Mouse (Mus musculus): ENCODE measurements around the gene Lcn4. TPM values are rescaled to one million over a fixed set of nuclear protein-coding genes. Genes with fewer than 3 reads are reported as not detected.
A peak's percentile ranks its signal among the peaks of the same experiment; 100 is the strongest.

The Lcn4 gene
- total and polyA plus RNA-seq, 3 experiments, result not detected

DNA sequence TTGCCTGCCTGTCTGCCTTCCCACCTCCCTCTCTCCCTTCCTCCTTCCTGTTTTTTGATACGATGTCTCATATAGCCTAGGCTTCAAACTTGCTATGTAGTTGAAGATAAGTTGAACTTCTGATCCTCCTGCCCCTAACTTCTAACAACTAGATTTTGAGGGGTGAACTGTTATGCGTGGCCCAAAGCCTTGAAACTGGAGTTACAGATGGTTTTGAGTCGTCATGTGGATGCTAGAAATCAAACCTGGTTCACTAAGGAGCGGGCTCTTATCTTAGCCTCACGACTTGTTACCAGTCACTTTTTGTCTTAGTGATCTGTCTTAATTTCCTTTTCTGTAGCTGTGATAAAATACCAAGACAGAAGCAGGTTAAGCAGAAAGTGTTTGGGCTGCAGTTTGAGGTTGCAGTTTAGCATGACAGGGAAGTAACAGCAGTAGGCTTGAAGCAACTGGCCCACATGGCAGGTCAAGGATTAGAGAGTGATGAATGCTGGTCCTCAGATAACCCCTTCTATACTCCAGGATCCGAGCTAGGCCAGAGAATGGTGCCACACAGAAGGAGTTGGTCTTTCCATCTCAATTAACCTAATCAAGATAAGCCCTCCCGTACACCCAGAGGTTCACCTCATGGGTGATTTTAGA lies 30.0 kb downstream of the Lcn4 start (continued):
- TF ChIP-seq MAFK (IDR thresholded peaks at IDR 0.05; ENCODE audit: borderline replicate concordance, low read depth, low read length) (no peak), ZC3H11A (IDR thresholded peaks at IDR 0.05; ENCODE audit: low read depth, low read length) (no peak), NRF1 (IDR thresholded peaks at IDR 0.05; ENCODE audit: insufficient read depth, low read depth, low read length, poor library complexity, severe bottlenecking) (no peak), USF2 (IDR thresholded peaks at IDR 0.05; ENCODE audit: borderline replicate concordance in 1 of 2, insufficient read depth in 1 of 2, low read depth in 1 of 2, low read length in 2 of 2) (no peak), CHD2 (IDR thresholded peaks at IDR 0.05; ENCODE audit: low read length) (no peak), SIN3A (IDR thresholded peaks at IDR 0.05; ENCODE audit: low read length) (no peak; the same call in 1 of the 2 replicates), POLR2A (IDR thresholded peaks at IDR 0.05; ENCODE audit: control insufficient read depth in 1 of 2, insufficient read depth in 1 of 2, low read depth in 1 of 2, low read length in 2 of 2, poor library complexity in 1 of 2) (peak in 1 of 2 experiments; percentile 21; a peak in 1 of 4 replicates), RAD21 (IDR thresholded peaks at IDR 0.05; ENCODE audit: low read depth, low read length) (no peak), KAT2A (conservative IDR thresholded peaks at IDR 0.05; ENCODE audit: low read depth, low read length) (no peak), BHLHE40 (IDR thresholded peaks at IDR 0.05; ENCODE audit: borderline replicate concordance, low read depth, low read length) (no peak), JUND (IDR thresholded peaks at IDR 0.05; ENCODE audit: low read depth, low read length) (no peak), ZNF384 (IDR thresholded peaks at IDR 0.05; ENCODE audit: low read depth, low read length) (no peak), ZMIZ1 (IDR thresholded peaks at IDR 0.05; ENCODE audit: low read depth, low read length) (no peak), TAL1 (IDR thresholded peaks at IDR 0.05; ENCODE audit: low read length) (no peak)

DNA sequence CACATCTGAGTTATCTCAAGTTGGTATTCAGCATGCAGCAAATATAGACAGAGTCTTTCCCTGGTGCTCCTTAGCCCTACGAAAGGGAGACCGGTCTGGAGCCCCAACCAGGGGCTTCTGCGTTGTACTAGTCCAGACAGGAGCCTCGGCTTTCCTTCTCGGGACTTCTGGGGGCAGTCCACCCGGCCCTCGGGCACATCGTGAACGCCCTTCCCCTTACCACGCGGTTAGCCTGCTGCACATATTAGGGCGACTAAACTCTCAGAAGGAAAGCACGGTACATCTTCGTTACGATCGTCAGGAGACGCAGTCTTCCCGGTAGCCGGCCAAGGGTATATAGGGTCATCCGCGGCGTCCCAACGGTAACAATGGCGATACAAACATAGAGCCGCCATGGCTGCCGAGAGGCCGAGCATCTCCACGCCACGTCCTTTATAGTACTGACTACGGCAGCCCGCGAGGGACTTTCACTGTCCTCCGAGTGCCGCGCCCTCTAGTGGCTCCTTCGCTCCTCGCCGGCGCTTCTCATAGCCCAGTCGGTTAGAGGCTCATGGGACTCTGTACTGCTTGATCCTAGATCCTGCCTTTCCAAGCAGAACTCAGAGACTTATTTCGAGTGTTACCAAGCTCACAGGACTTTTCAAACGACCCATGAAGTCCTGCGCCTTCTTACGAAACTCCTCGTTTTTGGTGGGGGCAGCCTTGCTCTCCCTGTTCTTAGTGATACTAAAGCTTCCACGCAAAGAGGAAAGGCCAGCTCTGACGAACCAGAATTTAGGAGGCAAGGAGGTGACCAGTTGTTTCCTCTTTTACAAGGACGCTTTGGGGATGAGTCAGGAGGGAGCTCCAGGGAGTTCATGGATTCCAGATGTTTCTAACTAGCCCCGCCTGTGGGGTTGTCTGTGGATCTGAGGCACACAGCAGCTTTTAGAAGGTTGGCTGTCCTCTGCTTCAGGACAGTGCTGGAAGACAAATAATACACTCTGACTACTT lies 30.9 kb downstream of the Lcn4 start:
- DNase-seq (ENCODE audit: low read depth, low spot score), result peak; percentile 96
- H3K27me3 ChIP-seq (ENCODE audit: control insufficient read depth in 1 of 2, insufficient read depth in 2 of 2, low read length in 2 of 2), result no peaks in the 10 kb centered on the region
- peaks cover 0 to 27% of the 10 kb centered on the region in 2 experiments; a peak in 2 of 4 replicates for H3K4me1 ChIP-seq (ENCODE audit: control insufficient read depth in 1 of 2, insufficient read depth in 2 of 2, low read length in 2 of 2)
- H3K36me3 ChIP-seq (ENCODE audit: control insufficient read depth in 1 of 2, insufficient read depth in 2 of 2, low read length in 2 of 2), result peaks cover 14 to 17% of the 10 kb centered on the region in 2 experiments
- H3K27ac ChIP-seq (ENCODE audit: control insufficient read depth, low read depth, low read length), result peak overlapping the region; percentile 90
- H3K79me2 ChIP-seq (ENCODE audit: control insufficient read depth, insufficient read depth, low read length, poor library complexity), result peaks cover 25% of the 10 kb centered on the region
- H3K4me3 ChIP-seq (ENCODE audit: control insufficient read depth in 1 of 2, insufficient read depth in 1 of 2, low read depth in 2 of 2, low read length in 2 of 2), result peak overlapping the region; percentile 82 to 98
- H3K9ac ChIP-seq (ENCODE audit: control insufficient read depth, low read depth, low read length, poor library complexity, severe bottlenecking), result peak overlapping the region; percentile 98
- no peaks in the 10 kb centered on the region for H3K9me3 ChIP-seq (replicated peaks; ENCODE audit: insufficient read depth, low read length)
- peak; percentile 78 for TF ChIP-seq TCF12 (IDR thresholded peaks at IDR 0.05; ENCODE audit: low read depth, low read length)
- TF ChIP-seq MXI1 (IDR thresholded peaks at IDR 0.05; ENCODE audit: low read depth, low read length), result peak; percentile 84
- TF ChIP-seq GABPA (IDR thresholded peaks at IDR 0.05; ENCODE audit: low read depth, low read length), result no peak
- TF ChIP-seq ZNF384 (IDR thresholded peaks at IDR 0.05; ENCODE audit: low read depth, low read length), result no peak
- peak; percentile 5; the same call in 1 of the 2 replicates for TF ChIP-seq RCOR1 (IDR thresholded peaks at IDR 0.05; ENCODE audit: low read depth, low read length)
- peak; percentile 98 for TF ChIP-seq TBP (IDR thresholded peaks at IDR 0.05; ENCODE audit: low read depth, low read length)
- TF ChIP-seq NELFE (IDR thresholded peaks at IDR 0.05; ENCODE audit: low read depth, low read length), result peak; percentile 98
- peak; percentile 93 for TF ChIP-seq MYC (IDR thresholded peaks at IDR 0.05; ENCODE audit: low read depth, low read length)
- TF ChIP-seq CHD2 (IDR thresholded peaks at IDR 0.05; ENCODE audit: low read length), result no peak
- no peak for TF ChIP-seq E2F4 (IDR thresholded peaks at IDR 0.05; ENCODE audit: borderline replicate concordance, low read depth, low read length)
- peak; percentile 95 for TF ChIP-seq ZMIZ1 (IDR thresholded peaks at IDR 0.05; ENCODE audit: low read depth, low read length)
- TF ChIP-seq UBTF (IDR thresholded peaks at IDR 0.05; ENCODE audit: borderline replicate concordance, insufficient read depth, low read depth, low read length), result no peak
- TF ChIP-seq NRF1 (IDR thresholded peaks at IDR 0.05; ENCODE audit: insufficient read depth, low read depth, low read length, poor library complexity, severe bottlenecking), result no peak
- no peak; the same call in 1 of the 2 replicates for TF ChIP-seq CHD1 (IDR thresholded peaks at IDR 0.05; ENCODE audit: low read depth, low read length)
- TF ChIP-seq CTCF (IDR thresholded peaks at IDR 0.05 in 2 of 3, conservative IDR thresholded peaks at IDR 0.05 in 1 of 3; ENCODE audit: control insufficient read depth in 1 of 3, insufficient read depth in 1 of 3, low read depth in 2 of 3, low read length in 3 of 3, poor library complexity in 1 of 3, severe bottlenecking in 1 of 3), result peak; percentile 77 to 97 (median 97)
- no peak; the same call in 1 of the 2 replicates for TF ChIP-seq MAZ (IDR thresholded peaks at IDR 0.05; ENCODE audit: low read depth, low read length)
- peak; percentile 61 for TF ChIP-seq ELF1 (IDR thresholded peaks at IDR 0.05; ENCODE audit: low read depth, low read length)
- TF ChIP-seq POLR2AphosphoS5 (IDR thresholded peaks at IDR 0.05; ENCODE audit: borderline replicate concordance, low read depth, low read length), result peak; percentile 91; the same call in 1 of the 2 replicates
- TF ChIP-seq MYB (IDR thresholded peaks at IDR 0.05; ENCODE audit: low read depth, low read length), result no peak
- TF ChIP-seq TAL1 (IDR thresholded peaks at IDR 0.05; ENCODE audit: low read length), result no peak
- TF ChIP-seq MEF2A (IDR thresholded peaks at IDR 0.05; ENCODE audit: extremely low read depth, insufficient replicate concordance, low read depth, low read length, poor library complexity, severe bottlenecking), result no peak
